Comparison of ENCODE assay signal across 36 mouse cellular contexts in the genomic region with DNA sequence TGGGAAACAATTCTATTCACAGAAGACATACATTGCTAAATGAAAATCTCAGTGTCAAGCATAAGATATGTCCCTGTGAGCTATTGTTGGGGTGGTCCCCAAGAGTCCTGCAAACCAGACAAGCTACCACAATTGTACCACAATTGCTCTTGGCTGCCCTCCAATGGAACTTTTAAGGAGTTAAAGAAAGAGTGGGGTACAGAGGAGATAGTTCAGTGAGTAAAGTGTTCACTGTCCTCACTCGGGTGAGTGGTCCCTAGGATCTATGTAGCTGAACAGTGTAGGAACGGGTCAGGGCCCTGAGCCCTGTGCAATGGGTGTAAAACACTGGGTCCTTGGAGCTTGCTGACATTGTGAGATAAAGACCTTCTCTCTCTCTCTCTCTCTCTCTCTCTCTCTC. TPM values are rescaled to one million over a fixed set of nuclear protein-coding genes. Genes with fewer than 3 reads are reported as not detected.
DNase-seq lines count a peak whose midpoint lies in the region; ATAC-seq and TF ChIP-seq lines count a peak whose summit lies in the region.
"Had no signal": no experiment of that assay in that cellular context is flagged by ENCODE, and none has a peak within 500 bp of the region (broad histone marks: within the 10 kb centered on the region; RNA-seq: fewer than 3 reads in every experiment).

No protein-coding gene starts in this region.

- no peaks in the 10 kb centered on the region for H3K79me2 ChIP-seq in CH12.LX (replicated peaks; ENCODE audit: control insufficient read depth, extremely low read depth, insufficient read depth, poor library complexity, severe bottlenecking)

- 0 out of 2 replicates have a peak, but pooled peaks have one; percentile 20 for ATAC-seq in megakaryocyte progenitor cell, adult 5-6 weeks (replicated peaks; ENCODE audit: poor library complexity)

- in situ Hi-C loops in CH12.LX (cut with MboI; ENCODE audit: low pct_ligation_motif_present, low pct_unique_long_range_greater_than_20kb, low sequenced_read_pairs) = no loop called here

- TF ChIP-seq CTCF in spleen, adult 2 months (IDR thresholded peaks at IDR 0.05; ENCODE audit: extremely low read depth, insufficient read depth, insufficient read length, insufficient replicate concordance) = peak; percentile 5; the same call in 1 of the 2 replicates
- TF ChIP-seq CTCF in CH12.LX (conservative IDR thresholded peaks at IDR 0.05 in 1 of 2, IDR thresholded peaks at IDR 0.05 in 1 of 2; ENCODE audit: low read depth in 2 of 2, low read length in 2 of 2) = peak in 1 of 2 experiments; percentile 46; a peak in 2 of 4 replicates

- H3K9me3 ChIP-seq in CH12.LX (replicated peaks; ENCODE audit: low read length) = no peaks in the 10 kb centered on the region
- H3K9me3 ChIP-seq: limb, embryonic 10.5 days; limb, embryonic 15.5 days; megakaryocyte, embryonic 14.5 days; midbrain, embryonic 12.5 days; neural tube, embryonic 13.5 days had no signal

- no peaks in the 10 kb centered on the region for H3K36me3 ChIP-seq in spleen, adult 2 months (ENCODE audit: control insufficient read depth, insufficient read depth, low read length)
- no peaks in the 10 kb centered on the region for H3K36me3 ChIP-seq in CH12.LX (replicated peaks in 1 of 2; ENCODE audit: control insufficient read depth in 1 of 2, insufficient read depth in 1 of 2, low read length in 1 of 2)
- H3K36me3 ChIP-seq: limb, embryonic 10.5 days; limb, embryonic 15.5 days; midbrain, embryonic 12.5 days; neural tube, embryonic 13.5 days had no signal

- H3K27me3 ChIP-seq in spleen, adult 2 months (ENCODE audit: control insufficient read depth, insufficient read depth, low read length) = no peaks in the 10 kb centered on the region
- no peaks in the 10 kb centered on the region for H3K27me3 ChIP-seq in CH12.LX (replicated peaks)
- H3K27me3 ChIP-seq: limb, embryonic 15.5 days; megakaryocyte, embryonic 14.5 days; midbrain, embryonic 12.5 days; neural tube, embryonic 13.5 days had no signal

- H3K4me1 ChIP-seq in spleen, adult 2 months (ENCODE audit: control insufficient read depth, insufficient read depth, insufficient read length) = peaks cover 30% of the 10 kb centered on the region
- H3K4me1 ChIP-seq in CH12.LX (ENCODE audit: control insufficient read depth in 1 of 2, insufficient read depth in 2 of 2) = peaks cover 5 to 26% of the 10 kb centered on the region in 2 experiments; a peak in 2 of 4 replicates
- H3K4me1 ChIP-seq: limb, embryonic 15.5 days; midbrain, embryonic 12.5 days; neural tube, embryonic 13.5 days had no signal

- H3K4me2 ChIP-seq in CH12.LX (ENCODE audit: insufficient read depth, low read depth, poor library complexity, severe bottlenecking) = no peak overlapping the region
- H3K4me2 ChIP-seq: heart, embryonic 11.5 days; hindbrain, embryonic 14.5 days; limb, embryonic 15.5 days; lung, embryonic 14.5 days; midbrain, embryonic 12.5 days; neural tube, embryonic 13.5 days had no signal

- peak overlapping the region; percentile 80 for H3K27ac ChIP-seq in spleen, adult 2 months (ENCODE audit: insufficient read depth, low read length)
- no peak overlapping the region for H3K27ac ChIP-seq in CH12.LX (ENCODE audit: insufficient read depth, low read depth)
- H3K27ac ChIP-seq: hindbrain, embryonic 14.5 days; limb, embryonic 10.5 days; limb, embryonic 15.5 days; liver, embryonic 14.5 days; midbrain, embryonic 12.5 days; neural tube, embryonic 13.5 days had no signal

- dilution Hi-C loops in CH12.LX (cut with MboI; ENCODE audit: extremely low pct_ligation_motif_present, extremely low pct_unique_long_range_greater_than_20kb, low sequenced_read_pairs) = no loop called here

- TF ChIP-seq EP300 in CH12.LX (IDR thresholded peaks at IDR 0.05; ENCODE audit: low read length) = no peak

- no peak overlapping the region for H3K4me3 ChIP-seq in spleen, adult 2 months (ENCODE audit: extremely low read depth, insufficient read depth, insufficient read length)
- no peak overlapping the region for H3K4me3 ChIP-seq in CH12.LX (replicated peaks in 1 of 3; ENCODE audit: low read depth in 2 of 3, low read length in 2 of 3, poor library complexity in 1 of 3)
- H3K4me3 ChIP-seq: erythroblast, embryonic 14.5 days; limb, embryonic 10.5 days; limb, embryonic 15.5 days; megakaryocyte, embryonic 14.5 days; midbrain, embryonic 12.5 days; myocyte; neural tube, embryonic 13.5 days had no signal

- TF ChIP-seq RAD21 in CH12.LX (IDR thresholded peaks at IDR 0.05; ENCODE audit: low read depth, low read length) = peak; percentile 49

- no peak for DNase-seq in spleen, adult 2 months (ENCODE audit: low read depth in 1 of 2, low spot score in 2 of 2)
- DNase-seq in spleen, adult 18-20 months = no peak
- DNase-seq in CH12.LX (ENCODE audit: extremely low read depth) = no peak
- peak; percentile 26 for DNase-seq in thymus, postnatal 4 days
- no peak for DNase-seq in gastrocnemius, postnatal 25 days
- DNase-seq in ovary, adult 18-20 months (ENCODE audit: low spot score) = no peak
- DNase-seq: adrenal gland, postnatal 14 days; B cell, adult 2 months; cerebellum, adult 11-12 months; cerebellum, adult 9-11 months; gastrocnemius, postnatal 14 days; heart, adult 11 months; heart, postnatal 4 days; kidney, adult 11 months; kidney, postnatal 14 days; layer of hippocampus, adult 9-11 months; lung, embryonic 14.5 days; retina, postnatal 1 day; right cerebral cortex, postnatal 25 days had no signal

- no peak overlapping the region for H3K9ac ChIP-seq in CH12.LX (ENCODE audit: insufficient read depth, low read depth)
- H3K9ac ChIP-seq: hindbrain, embryonic 14.5 days; limb, embryonic 15.5 days; liver, embryonic 14.5 days; lung, embryonic 14.5 days; midbrain, embryonic 12.5 days; neural tube, embryonic 13.5 days had no signal

- no peak for TF ChIP-seq POLR2A in spleen, adult 2 months (IDR thresholded peaks at IDR 0.05; ENCODE audit: low read depth, low read length)
- no peak for TF ChIP-seq POLR2A in CH12.LX (IDR thresholded peaks at IDR 0.05; ENCODE audit: low read depth, low read length)

- WGBS in spleen, adult 2 months = 60% methylated on average over 2 of the region's 2 CpGs

TF ChIP-seq in CH12.LX, 34 proteins besides CTCF, POLR2A, EP300 and RAD21:
- no peak for TF ChIP-seq NRF1 (IDR thresholded peaks at IDR 0.05; ENCODE audit: low read depth, low read length)
- peak; percentile 56; the same call in 1 of the 2 replicates for TF ChIP-seq SMC3 (IDR thresholded peaks at IDR 0.05; ENCODE audit: low read depth, low read length)
- TF ChIP-seq ELF1 (IDR thresholded peaks at IDR 0.05; ENCODE audit: low read depth, low read length) = no peak

RNA-seq across cellular contexts. Expression of a gene that starts 29.2 kb away (rescaled TPM):
- not detected in 2 replicates for polyA plus RNA-seq in spleen, adult 2 months (2012; rRNA removed)
- total RNA-seq in CH12.LX (2012; rRNA removed) (not detected in 2 replicates), CH12.LX (2014; rRNA removed) (not detected in 2 replicates)
- polyA plus RNA-seq in CH12.LX (2012; ENCODE audit: insufficient read length, low read depth) = not detected in 2 replicates
- not detected in 2 replicates for total RNA-seq in megakaryocyte progenitor cell, adult 5-6 weeks (2015)
- not detected in 2 replicates for total RNA-seq in megakaryocyte progenitor cell, adult 5-6 weeks (2017)
- not detected for total RNA-seq in gastrocnemius, postnatal 25 days (2021)
- total RNA-seq: adrenal gland, postnatal 14 days; gastrocnemius, postnatal 14 days; heart, postnatal 4 days; left cerebral cortex, postnatal 10 days; MEL; midbrain, postnatal 0 days had no signal
- polyA plus RNA-seq: cortical plate, adult 2 months; erythroblast, embryonic 14.5 days; forebrain, embryonic 11.5 days; heart, embryonic 11.5 days; heart, embryonic 16.5 days; hindbrain, embryonic 14.5 days; liver, embryonic 14.5 days; lung, embryonic 14.5 days; midbrain, embryonic 12.5 days; midbrain, postnatal 0 days; neural tube, embryonic 13.5 days had no signal
